Mouse (Mus musculus) forebrain, embryonic 10.5 days (tissue): ENCODE measurements around the gene Zbtb42. TPM values are rescaled to one million over a fixed set of nuclear protein-coding genes. Genes with fewer than 3 reads are reported as not detected.

Experiments used
- DNase-seq: peaks from one replicate; pipeline ENCODE4 v3.0.0-alpha.2; 2017; ENCODE audit warnings: low spot score; ENCODE audit errors: extremely low spot score
- H3K27ac ChIP-seq: fragments of 300-500 bp; sonication (generic); 2 replicates; pipeline ENCODE4 v1.5.1; 2016; ENCODE audit warnings: mild to moderate bottlenecking
- H3K27me3 ChIP-seq: fragments of 300-500 bp; sonication (generic); 2 replicates; pipeline ENCODE4 v1.6.1; 2016; ENCODE audit warnings: mild to moderate bottlenecking; ENCODE audit not compliant: poor library complexity, severe bottlenecking
- H3K36me3 ChIP-seq: fragments of 300-500 bp; sonication (generic); replicated peaks from 2 replicates; pipeline ENCODE4 v1.6.1; 2016; ENCODE audit warnings: mild to moderate bottlenecking, moderate library complexity
- H3K4me1 ChIP-seq: fragments of 300-500 bp; sonication (generic); 2 replicates; pipeline ENCODE4 v1.6.1; 2016
- H3K4me3 ChIP-seq: fragments of 300-500 bp; sonication (generic); 2 replicates; pipeline ENCODE4 v1.5.1; 2016; ENCODE audit warnings: mild to moderate bottlenecking, moderate library complexity
- H3K9me3 ChIP-seq: fragments of 300-500 bp; sonication (generic); 2 replicates; pipeline ENCODE4 v1.6.1; 2016; ENCODE audit warnings: mild to moderate bottlenecking, moderate library complexity
- WGBS: fragments of 180-500 bp; shearing (Covaris S2); methylation state at CpG from one replicate; pipeline ENCODE4 v1.1.7; 2016; 5-methylcytosine and 5-hydroxymethylcytosine counted together
- polyA plus RNA-seq: library from polyadenylated mRNA; unstranded; fragments of >200 nt; fragmentation: Nextera tagmentation; extraction: Ambion mirVana; gene quantifications from 2 replicates; pipeline ENCODE4 v1.2.1, GENCODE M21; 2016

Zbtb42 gene
- polyA plus RNA-seq, 1 experiment from 2014 or later, result 4.1 TPM

DNA sequence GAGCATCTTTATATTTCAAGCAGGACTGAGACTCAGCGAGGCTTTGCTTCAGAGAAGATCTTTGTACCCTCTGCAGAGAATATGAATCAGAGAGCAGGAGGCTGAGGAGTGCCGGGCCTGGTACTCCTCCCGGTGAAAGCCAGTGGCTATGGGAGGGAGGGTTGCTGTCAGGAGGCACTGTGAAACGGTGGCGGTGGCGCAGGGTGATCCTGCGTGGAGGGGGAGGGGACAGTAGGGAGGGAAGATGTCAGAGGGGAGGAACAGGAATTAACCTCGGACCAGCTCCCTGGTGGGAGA lies 28.9 kb downstream of the Zbtb42 start:
- no peak overlapping the region for H3K27ac ChIP-seq
- no peak for DNase-seq
- H3K9me3 ChIP-seq, result no peaks in the 10 kb centered on the region
- H3K36me3 ChIP-seq, result no peaks in the 10 kb centered on the region
- peaks cover 33% of the 10 kb centered on the region for H3K27me3 ChIP-seq
- H3K4me3 ChIP-seq, result peak overlapping the region; percentile 30; the same call in 1 of the 2 replicates
- WGBS, result 36% methylated on average over 8 of the region's 8 CpGs
- H3K4me1 ChIP-seq, result peaks cover 12% of the 10 kb centered on the region

- H3K36me3 ChIP-seq, result no peaks in the 10 kb centered on the region
- H3K9me3 ChIP-seq, result no peaks in the 10 kb centered on the region
- DNase-seq, result no peak
- WGBS, result 84% methylated on average over 3 of the region's 3 CpGs
- no peak overlapping the region for H3K27ac ChIP-seq
- peaks cover 7% of the 10 kb centered on the region for H3K27me3 ChIP-seq
- H3K4me1 ChIP-seq, result no peaks in the 10 kb centered on the region
- no peak overlapping the region for H3K4me3 ChIP-seq
Observed at GRCm38 (mm10) chr12:112713984-112714383, 35.4 kb downstream of the Zbtb42 start.

DNA sequence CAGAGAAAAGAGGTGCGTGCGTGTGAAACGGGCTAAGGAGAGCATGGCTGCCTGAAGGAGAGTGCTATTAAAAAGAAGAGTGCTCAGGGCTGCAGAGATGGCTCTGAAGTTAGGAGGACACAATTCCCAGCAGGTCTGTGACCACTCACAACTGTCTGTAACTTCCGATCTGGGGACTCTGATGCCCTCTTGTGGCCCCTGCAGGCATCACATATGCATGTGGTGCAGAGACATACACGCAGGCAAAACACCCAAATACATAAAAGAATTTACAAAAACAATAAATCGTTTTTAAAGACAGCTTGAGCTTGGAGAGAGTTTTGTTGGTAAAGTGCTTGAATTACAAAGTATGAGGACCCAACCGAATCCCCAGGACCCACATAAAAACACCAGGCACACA lies 38.5 kb downstream of the Zbtb42 start:
- no peak overlapping the region for H3K27ac ChIP-seq
- 31% methylated on average over 7 of the region's 7 CpGs for WGBS
- H3K36me3 ChIP-seq, result no peaks in the 10 kb centered on the region
- H3K4me3 ChIP-seq, result no peak overlapping the region
- H3K27me3 ChIP-seq, result peaks cover 32% of the 10 kb centered on the region
- peaks cover 16% of the 10 kb centered on the region for H3K4me1 ChIP-seq
- peak; percentile 43 for DNase-seq
- no peaks in the 10 kb centered on the region for H3K9me3 ChIP-seq

GRCm38 (mm10) chr12:112718995-112719394 lies 40.4 kb downstream of the Zbtb42 start:
- Histone ChIP-seq H3K27ac (no peak overlapping the region), H3K27me3 (peaks cover 50% of the 10 kb centered on the region), H3K36me3 (no peaks in the 10 kb centered on the region), H3K4me1 (peaks cover 31% of the 10 kb centered on the region), H3K4me3 (no peak overlapping the region), H3K9me3 (no peaks in the 10 kb centered on the region)
- 74% methylated on average over 5 of the region's 5 CpGs for WGBS
- no peak for DNase-seq

DNA sequence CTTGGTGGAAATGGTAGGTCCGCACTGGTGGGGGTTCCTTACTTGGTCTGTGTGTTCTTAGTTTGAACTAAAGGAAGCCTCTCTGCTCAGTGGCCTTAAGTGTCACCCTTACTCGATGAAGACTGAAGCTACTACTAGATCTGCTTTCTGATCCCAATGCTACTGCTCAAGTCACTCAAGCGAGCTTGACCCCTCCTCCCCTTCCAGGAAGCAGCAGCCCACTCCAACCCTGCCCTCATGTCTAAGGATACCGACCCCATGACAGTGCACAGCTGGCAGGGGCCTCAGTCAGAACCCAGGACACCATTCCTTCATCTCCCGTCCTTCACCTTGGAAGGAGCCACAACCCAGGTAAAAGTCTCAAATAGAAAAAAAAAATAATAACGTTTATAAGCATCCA lies 41.6 kb downstream of the Zbtb42 start, which contains the start of gene Cep170b:
Cep170b (plus strand) TSS at position 240 of the 400 bp plus-strand sequence.
- Histone ChIP-seq H3K36me3 (no peaks in the 10 kb centered on the region), H3K9me3 (no peaks in the 10 kb centered on the region), H3K27ac (peak within 1 kb of the TSS; percentile 80), H3K4me3 (peak within 1 kb of the TSS; percentile 62), H3K27me3 (peaks cover 50% of the 10 kb centered on the region), H3K4me1 (peaks cover 31% of the 10 kb centered on the region)
- WGBS, result 76% methylated on average over 6 of the region's 6 CpGs
- no peak for DNase-seq

DNA sequence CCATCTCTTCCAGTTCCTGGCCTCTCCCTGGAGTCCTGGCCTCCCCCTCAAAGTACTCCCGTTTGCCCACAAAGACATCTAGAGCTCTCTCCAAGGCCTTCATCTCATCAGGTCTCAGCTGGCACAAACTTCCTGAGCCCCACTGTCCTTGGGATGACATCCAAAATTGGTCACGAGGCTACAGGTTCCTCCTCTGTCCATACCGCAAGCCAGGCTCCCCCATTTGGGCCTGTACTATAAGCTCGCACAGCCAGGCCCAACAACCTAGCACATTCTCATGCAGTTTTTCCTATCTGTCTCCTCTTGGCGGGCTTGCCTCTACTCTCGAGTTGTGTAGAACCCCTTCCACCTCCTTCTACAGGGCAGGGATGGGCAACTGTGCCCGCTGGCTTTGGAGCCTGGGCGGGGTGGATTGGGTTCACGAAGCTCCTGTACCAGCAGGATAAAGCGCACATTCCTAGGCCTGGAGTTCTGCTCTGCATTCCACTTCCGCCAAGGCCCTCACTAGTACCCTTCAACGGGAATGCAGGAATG lies 42.3 kb downstream of the Zbtb42 start:
- peak overlapping the region; percentile 62 for H3K4me3 ChIP-seq
- 28% methylated on average over 12 of the region's 12 CpGs for WGBS
- no peaks in the 10 kb centered on the region; the same call in 1 of the 2 replicates for H3K36me3 ChIP-seq
- DNase-seq, result no peak
- H3K4me1 ChIP-seq, result peaks cover 38% of the 10 kb centered on the region
- H3K27me3 ChIP-seq, result peaks cover 50% of the 10 kb centered on the region
- H3K9me3 ChIP-seq, result no peaks in the 10 kb centered on the region
- peak overlapping the region; percentile 80 for H3K27ac ChIP-seq

DNA sequence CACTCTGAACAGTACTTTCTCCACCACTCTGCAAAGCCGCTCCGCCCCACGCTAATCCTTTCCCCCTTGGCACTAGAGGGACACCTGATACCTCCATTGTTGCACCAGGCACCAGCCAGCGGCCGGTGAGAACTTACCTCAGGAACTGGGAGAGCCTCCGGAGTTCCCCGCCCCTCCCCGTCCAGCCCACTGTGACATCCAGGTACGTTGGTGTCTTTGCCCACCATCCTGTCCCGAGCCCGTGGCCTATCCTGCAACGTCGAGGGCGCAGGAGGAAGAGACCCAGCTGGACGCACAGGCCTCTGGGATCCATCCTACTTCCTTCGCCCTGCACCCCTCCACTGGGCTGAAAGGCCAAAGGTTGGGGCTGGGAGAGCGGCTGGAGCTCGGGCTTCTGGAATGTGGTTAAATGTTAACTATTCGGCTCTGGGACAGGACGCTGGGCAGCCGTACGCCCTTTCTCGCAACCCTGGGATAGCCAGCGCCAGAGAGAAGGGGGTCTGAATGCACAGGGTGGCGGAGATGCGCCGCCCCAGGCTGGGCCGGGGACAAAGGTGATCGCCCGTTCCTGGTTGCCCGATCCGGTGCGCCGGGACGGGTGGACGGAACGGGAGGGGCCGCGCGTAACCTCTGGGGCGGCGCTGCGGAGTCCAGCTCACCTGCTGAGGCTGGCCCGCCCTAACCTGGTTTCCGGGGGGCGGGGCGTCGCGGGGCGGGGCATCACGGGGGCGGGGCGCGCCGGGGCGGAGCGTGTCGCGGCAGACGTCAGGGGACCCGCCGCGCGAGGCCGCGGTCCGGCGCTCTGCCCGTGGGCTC lies 43.0 kb downstream of the Zbtb42 start:
- peak; percentile 67 for DNase-seq
- no peaks in the 10 kb centered on the region for H3K9me3 ChIP-seq
- H3K27ac ChIP-seq, result peak overlapping the region; percentile 80
- peaks cover 50% of the 10 kb centered on the region for H3K27me3 ChIP-seq
- no peaks in the 10 kb centered on the region; the same call in 1 of the 2 replicates for H3K36me3 ChIP-seq
- peaks cover 38% of the 10 kb centered on the region for H3K4me1 ChIP-seq
- WGBS, result 1% methylated on average over 69 of the region's 69 CpGs
- H3K4me3 ChIP-seq, result peak overlapping the region; percentile 62

DNA sequence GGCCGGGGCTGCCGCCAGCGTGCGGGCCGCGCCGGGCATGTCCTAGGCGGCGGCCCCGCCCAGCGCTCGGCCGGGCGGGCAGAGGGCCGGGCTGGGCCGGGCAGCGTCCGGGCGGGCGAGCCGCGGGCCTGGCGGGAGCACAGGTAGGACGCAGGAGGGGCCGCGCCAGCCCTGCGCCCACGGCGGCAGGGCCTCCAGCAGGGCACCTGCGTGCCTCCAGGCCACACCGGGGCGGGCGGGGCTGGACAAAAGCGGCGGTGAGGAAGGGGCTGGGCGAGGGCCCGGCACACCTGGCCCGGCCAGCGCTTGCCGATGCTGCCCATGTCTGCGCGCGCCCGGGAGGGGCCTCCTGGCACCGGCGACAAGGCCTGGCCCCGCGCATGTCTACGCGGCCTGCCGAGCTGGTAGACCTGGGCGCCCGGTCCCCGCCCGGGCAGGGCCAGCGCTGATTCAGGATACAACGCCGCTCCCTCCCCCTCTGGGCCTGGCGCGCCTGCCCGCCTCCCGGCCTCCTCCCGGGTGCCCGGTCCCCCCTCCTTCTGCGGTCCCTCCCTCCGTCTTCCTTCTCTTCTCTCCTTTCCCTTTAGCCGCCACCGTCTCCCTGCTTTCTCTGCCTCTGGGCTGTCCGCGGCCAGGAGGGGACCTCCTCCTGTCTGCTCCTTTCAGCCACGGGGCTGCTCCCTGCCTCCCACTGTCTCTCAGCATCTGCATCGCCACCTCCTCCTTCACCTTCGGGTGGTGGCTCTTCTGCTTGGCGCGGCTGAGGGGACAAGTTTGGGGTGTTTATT lies 43.8 kb downstream of the Zbtb42 start:
- Histone ChIP-seq H3K9me3 (no peaks in the 10 kb centered on the region), H3K4me3 (peak overlapping the region; percentile 62), H3K4me1 (peaks cover 38% of the 10 kb centered on the region), H3K36me3 (no peaks in the 10 kb centered on the region; the same call in 1 of the 2 replicates), H3K27ac (peak overlapping the region; percentile 79), H3K27me3 (peaks cover 50% of the 10 kb centered on the region)
- peak; percentile 35 for DNase-seq
- under 1% methylated on average over 72 of the region's 75 CpGs for WGBS

GRCm38 (mm10) chr12:112723028-112723330 lies 44.4 kb downstream of the Zbtb42 start:
- peaks cover 50% of the 10 kb centered on the region for H3K27me3 ChIP-seq
- 12% methylated on average over 5 of the region's 5 CpGs for WGBS
- no peak for DNase-seq
- H3K36me3 ChIP-seq, result no peaks in the 10 kb centered on the region; the same call in 1 of the 2 replicates
- H3K4me1 ChIP-seq, result peaks cover 38% of the 10 kb centered on the region
- H3K27ac ChIP-seq, result peak overlapping the region; percentile 79
- H3K9me3 ChIP-seq, result no peaks in the 10 kb centered on the region
- peak overlapping the region; percentile 62 for H3K4me3 ChIP-seq

GRCm38 (mm10) chr12:112723445-112723844 lies 44.8 kb downstream of the Zbtb42 start:
- 84% methylated on average over 6 of the region's 6 CpGs for WGBS
- H3K4me3 ChIP-seq, result peak overlapping the region; percentile 62; the same call in 1 of the 2 replicates
- no peak overlapping the region for H3K27ac ChIP-seq
- no peaks in the 10 kb centered on the region; the same call in 1 of the 2 replicates for H3K36me3 ChIP-seq
- DNase-seq, result no peak
- H3K27me3 ChIP-seq, result peaks cover 50% of the 10 kb centered on the region
- H3K9me3 ChIP-seq, result no peaks in the 10 kb centered on the region
- peaks cover 38% of the 10 kb centered on the region for H3K4me1 ChIP-seq

- H3K4me3 ChIP-seq, result no peak overlapping the region
- H3K36me3 ChIP-seq, result no peaks in the 10 kb centered on the region; the same call in 1 of the 2 replicates
- H3K4me1 ChIP-seq, result peaks cover 38% of the 10 kb centered on the region
- peaks cover 47% of the 10 kb centered on the region for H3K27me3 ChIP-seq
- H3K27ac ChIP-seq, result no peak overlapping the region
- H3K9me3 ChIP-seq, result no peaks in the 10 kb centered on the region
- DNase-seq, result peak; percentile 71
- WGBS, result 81% methylated on average over 11 of the region's 11 CpGs
Observed at GRCm38 (mm10) chr12:112724077-112724805, 45.6 kb downstream of the Zbtb42 start.

DNA sequence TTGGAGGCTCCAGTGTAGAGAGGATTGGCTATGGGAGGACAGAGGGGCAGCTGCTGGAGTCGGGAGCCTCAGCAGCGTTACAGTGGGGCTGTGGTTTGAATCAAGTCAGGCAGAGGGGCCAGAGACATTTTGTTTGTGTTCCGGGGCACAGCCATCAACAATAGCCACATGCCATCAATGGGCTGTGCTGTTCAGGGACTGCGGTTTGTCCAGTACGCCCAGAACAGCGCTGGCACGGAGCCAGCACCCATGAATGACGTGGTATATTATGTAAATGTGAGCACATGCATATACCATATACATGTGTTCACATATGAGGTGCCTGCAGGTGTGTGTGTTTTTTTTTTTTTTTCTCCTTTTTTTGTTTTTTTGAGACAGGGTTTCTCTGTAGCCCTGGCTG lies 49.2 kb downstream of the Zbtb42 start:
- Histone ChIP-seq H3K4me1 (peaks cover 16% of the 10 kb centered on the region), H3K9me3 (no peaks in the 10 kb centered on the region), H3K36me3 (peaks cover 12% of the 10 kb centered on the region), H3K27ac (no peak overlapping the region), H3K27me3 (peaks cover 11% of the 10 kb centered on the region), H3K4me3 (no peak overlapping the region)
- DNase-seq, result no peak
- 88% methylated on average over 8 of the region's 8 CpGs for WGBS
